8 mouse cellular contexts compared by ENCODE assay signal in the genomic region with DNA sequence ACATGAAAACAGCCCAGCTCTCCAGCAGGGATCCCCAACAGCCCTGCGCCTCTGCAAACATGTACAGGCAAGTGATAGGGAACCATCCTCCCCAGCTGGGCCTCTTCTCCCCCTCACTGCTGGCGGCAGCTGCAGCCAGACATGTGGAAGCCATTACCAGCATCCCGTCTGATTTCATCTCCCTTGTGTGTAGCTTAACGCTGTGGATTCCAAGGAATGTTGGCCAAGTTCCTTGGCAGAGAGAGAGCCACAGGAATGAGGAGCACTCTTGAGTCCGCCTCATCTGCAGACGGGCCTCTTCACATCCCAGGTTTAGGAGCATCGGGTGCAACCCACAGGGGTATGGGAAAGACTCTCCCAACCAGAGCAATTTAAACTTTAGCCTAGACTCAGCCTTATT.
DNase-seq lines count a peak whose midpoint lies in the region; ATAC-seq and TF ChIP-seq lines count a peak whose summit lies in the region.
"Had no signal": no experiment of that assay in that cellular context is flagged by ENCODE, and none has a peak within 500 bp of the region (broad histone marks: within the 10 kb centered on the region; RNA-seq: fewer than 3 reads in every experiment).

No protein-coding gene starts in this region.

- no peak for TF ChIP-seq CTCF in Patski (IDR thresholded peaks at IDR 0.05)
- TF ChIP-seq CTCF in lung, embryonic 14.5 days (IDR thresholded peaks at IDR 0.05; ENCODE audit: low read depth) = 0 out of 2 replicates have a peak, but pooled peaks have one; percentile 14

- no peak overlapping the region for H3K4me3 ChIP-seq in lung, embryonic 14.5 days (ENCODE audit: low read depth, low read length)

- peak overlapping the region; percentile 96 for H3K27ac ChIP-seq in lung, embryonic 14.5 days (ENCODE audit: low read depth)
- H3K27ac ChIP-seq: macrophage had no signal

- H3K4me1 ChIP-seq in lung, embryonic 14.5 days (ENCODE audit: insufficient read depth) = peaks cover 26% of the 10 kb centered on the region

- H3K4me2 ChIP-seq in lung, embryonic 14.5 days = peak overlapping the region; percentile 39; the same call in 1 of the 2 replicates

- WGBS in lung, embryonic 14.5 days = 14% methylated on average over 7 of the region's 7 CpGs

- peak; percentile 96 for DNase-seq in Patski (ENCODE audit: low read depth, low spot score)
- DNase-seq in embryo, embryonic 10.5 days (ENCODE audit: low spot score) = peak; percentile 73
- peak; percentile 5 for DNase-seq in gonadal fat pad, adult 2 months (ENCODE audit: low read depth)
- peak; percentile 59 for DNase-seq in kidney, adult 11 months
- peak; percentile 97 for DNase-seq in lung, embryonic 14.5 days
- DNase-seq in urinary bladder, postnatal 4 days (ENCODE audit: low spot score in 2 of 2) = peak; percentile 81 to 86
- DNase-seq in cerebellum, postnatal 36 days = no peak

- H3K36me3 ChIP-seq in lung, embryonic 14.5 days (ENCODE audit: insufficient read depth) = no peaks in the 10 kb centered on the region

- ATAC-seq in Patski = peak; percentile 89
- ATAC-seq in lung, embryonic 14.5 days (ENCODE audit: insufficient read depth) = peak; percentile 83

- no peaks in the 10 kb centered on the region for H3K27me3 ChIP-seq in Patski
- H3K27me3 ChIP-seq in lung, embryonic 14.5 days (ENCODE audit: insufficient read depth, low read length) = no peaks in the 10 kb centered on the region

- in situ Hi-C loops in Patski (cut with MboI; ENCODE audit: low pct_unique_long_range_greater_than_20kb) = no loop called here

- no peak overlapping the region for H3K9ac ChIP-seq in lung, embryonic 14.5 days

- no peaks in the 10 kb centered on the region for H3K9me3 ChIP-seq in lung, embryonic 14.5 days (ENCODE audit: low read depth, low read length)

- POLR2A ChIA-PET in Patski (lab: Charles Lee) = interaction anchor here (0.8 kb wide), 1 partner anchor 42 kb away, joined by 4 read pairs; no protein-coding TSS in a partner anchor

- CTCF ChIA-PET in Patski (lab: Charles Lee) = interaction anchor here (2.0 to 2.3 kb wide), 2 partner anchors 9 to 11 kb away, joined by 6 to 9 read pairs; no protein-coding TSS in a partner anchor

Comparison
In these comparisons a context has a peak if more than half of its experiments do, and no peak if none do; other contexts are left out.
1. DNase-seq: peak in Patski (single experiment), embryo, embryonic 10.5 days (single experiment), gonadal fat pad, adult 2 months (single experiment), kidney, adult 11 months (single experiment), lung, embryonic 14.5 days (single experiment) and urinary bladder, postnatal 4 days (2 of 2); none in cerebellum, postnatal 36 days (0 of 2).